ENCODE assay signal across 8 mouse cellular contexts in genomic region chr11:108924346-108924745, GRCm38 (mm10). TPM values are rescaled to one million over a fixed set of nuclear protein-coding genes. Genes with fewer than 3 reads are reported as not detected.
DNase-seq lines count a peak whose midpoint lies in the region; ATAC-seq and TF ChIP-seq lines count a peak whose summit lies in the region.
"Had no signal": no experiment of that assay in that cellular context is flagged by ENCODE, and none has a peak within 500 bp of the region (broad histone marks: within the 10 kb centered on the region; RNA-seq: fewer than 3 reads in every experiment).

No protein-coding gene starts in this region.

- no peaks in the 10 kb centered on the region for H3K27me3 ChIP-seq in lung, embryonic 14.5 days (ENCODE audit: insufficient read depth, low read length)
- H3K27me3 ChIP-seq in forebrain, postnatal 0 days (ENCODE audit: insufficient read depth, low read length), result no peaks in the 10 kb centered on the region
- no peaks in the 10 kb centered on the region for H3K27me3 ChIP-seq in limb, embryonic 13.5 days
- H3K27me3 ChIP-seq in stomach, embryonic 15.5 days (replicated peaks), result no peaks in the 10 kb centered on the region

- WGBS in lung, embryonic 14.5 days, result 8% methylated on average over 5 of the region's 5 CpGs
- WGBS in lung, adult 2 months, result 20% methylated on average over 5 of the region's 5 CpGs
- 18% methylated on average over 5 of the region's 5 CpGs for WGBS in forebrain, postnatal 0 days
- 6% methylated on average over 5 of the region's 5 CpGs for WGBS in limb, embryonic 13.5 days
- 17% methylated on average over 5 of the region's 5 CpGs for WGBS in stomach, embryonic 15.5 days

- no peak for TF ChIP-seq POLR2A in lung, adult 2 months (IDR thresholded peaks at IDR 0.05; ENCODE audit: borderline replicate concordance, extremely low read depth, low read depth, low read length)

- DNase-seq in lung, embryonic 14.5 days, result no peak
- no peak for DNase-seq in lung, adult 2 months
- DNase-seq in forebrain, postnatal 0 days, result no peak
- no peak for DNase-seq in adrenal gland, adult 18-20 months (ENCODE audit: low spot score in 2 of 2)
- DNase-seq: cerebellum, adult 18-20 months had no signal

- TF ChIP-seq CTCF in lung, embryonic 14.5 days (IDR thresholded peaks at IDR 0.05; ENCODE audit: low read depth), result no peak
- TF ChIP-seq CTCF in lung, adult 2 months (IDR thresholded peaks at IDR 0.05; ENCODE audit: insufficient read depth, low read length), result no peak
- TF ChIP-seq CTCF in forebrain, postnatal 0 days (IDR thresholded peaks at IDR 0.05; ENCODE audit: low read depth), result no peak

- peak overlapping the region; percentile 84 for H3K4me2 ChIP-seq in lung, embryonic 14.5 days
- H3K4me2 ChIP-seq in forebrain, postnatal 0 days (ENCODE audit: low read depth), result peak overlapping the region; percentile 89
- H3K4me2 ChIP-seq in limb, embryonic 13.5 days (replicated peaks), result peak overlapping the region; percentile 88
- H3K4me2 ChIP-seq in stomach, embryonic 15.5 days, result peak overlapping the region; percentile 91

- peak overlapping the region; percentile 86 for H3K4me3 ChIP-seq in lung, embryonic 14.5 days (ENCODE audit: low read depth, low read length)
- no peak overlapping the region for H3K4me3 ChIP-seq in lung, adult 2 months (replicated peaks; ENCODE audit: extremely low read depth, low read depth, low read length)
- H3K4me3 ChIP-seq in forebrain, postnatal 0 days (ENCODE audit: low read depth, low read length), result peak overlapping the region; percentile 98
- peak overlapping the region; percentile 85 for H3K4me3 ChIP-seq in limb, embryonic 13.5 days
- H3K4me3 ChIP-seq in stomach, embryonic 15.5 days (replicated peaks), result peak overlapping the region; percentile 65; the same call in 1 of the 2 replicates

- H3K9me3 ChIP-seq in lung, embryonic 14.5 days (ENCODE audit: low read depth, low read length), result no peaks in the 10 kb centered on the region
- no peaks in the 10 kb centered on the region for H3K9me3 ChIP-seq in forebrain, postnatal 0 days (ENCODE audit: low read length)
- H3K9me3 ChIP-seq in limb, embryonic 13.5 days, result no peaks in the 10 kb centered on the region
- H3K9me3 ChIP-seq in stomach, embryonic 15.5 days, result no peaks in the 10 kb centered on the region

- peaks cover 24% of the 10 kb centered on the region for H3K4me1 ChIP-seq in lung, embryonic 14.5 days (ENCODE audit: insufficient read depth)
- H3K4me1 ChIP-seq in lung, adult 2 months (ENCODE audit: control insufficient read depth, insufficient read depth, low read length), result peaks cover 23% of the 10 kb centered on the region
- peaks cover 7% of the 10 kb centered on the region for H3K4me1 ChIP-seq in forebrain, postnatal 0 days (ENCODE audit: insufficient read depth)
- peaks cover 69% of the 10 kb centered on the region for H3K4me1 ChIP-seq in limb, embryonic 13.5 days
- H3K4me1 ChIP-seq in stomach, embryonic 15.5 days, result peaks cover 50% of the 10 kb centered on the region

- H3K36me3 ChIP-seq in lung, embryonic 14.5 days (ENCODE audit: insufficient read depth), result peaks cover 38% of the 10 kb centered on the region
- H3K36me3 ChIP-seq in forebrain, postnatal 0 days (ENCODE audit: insufficient read depth), result no peaks in the 10 kb centered on the region; the same call in 1 of the 2 replicates
- peaks cover 25% of the 10 kb centered on the region for H3K36me3 ChIP-seq in limb, embryonic 13.5 days
- no peaks in the 10 kb centered on the region for H3K36me3 ChIP-seq in stomach, embryonic 15.5 days

- peak overlapping the region; percentile 83; the same call in 1 of the 2 replicates for H3K9ac ChIP-seq in lung, embryonic 14.5 days
- H3K9ac ChIP-seq in forebrain, postnatal 0 days, result no peak overlapping the region
- peak overlapping the region; percentile 97 for H3K9ac ChIP-seq in limb, embryonic 13.5 days
- H3K9ac ChIP-seq in stomach, embryonic 15.5 days, result no peak overlapping the region

- peak overlapping the region; percentile 46; the same call in 1 of the 2 replicates for H3K27ac ChIP-seq in lung, embryonic 14.5 days (ENCODE audit: low read depth)
- H3K27ac ChIP-seq in forebrain, postnatal 0 days (ENCODE audit: low read depth, low read length), result no peak overlapping the region
- peak overlapping the region; percentile 100; the same call in 1 of the 2 replicates for H3K27ac ChIP-seq in limb, embryonic 13.5 days
- no peak overlapping the region for H3K27ac ChIP-seq in stomach, embryonic 15.5 days

- no peak for ATAC-seq in lung, embryonic 14.5 days (ENCODE audit: insufficient read depth)
- no peak for ATAC-seq in forebrain, postnatal 0 days
- ATAC-seq in limb, embryonic 13.5 days (ENCODE audit: low FRiP score, low read depth), result no peak
- ATAC-seq in stomach, embryonic 15.5 days (ENCODE audit: insufficient read depth, low FRiP score, low read depth), result no peak
- no peak for ATAC-seq in activated CD4-positive, CD25-positive, alpha-beta regulatory T cell, adult 4 months

RNA-seq across cellular contexts. Expression of gene Axin2, which starts 4.2 kb away (rescaled TPM):
- 13.0 and 15.5 TPM in 2 replicates for polyA plus RNA-seq in lung, embryonic 14.5 days (2014; fragmentation: Nextera tagmentation; extraction: Ambion mirVana)
- 14.4 and 17.9 TPM in 2 replicates for polyA plus RNA-seq in lung, adult 2 months (2012; rRNA removed)
- total RNA-seq in forebrain, postnatal 0 days (2014; rRNA removed), result 28.7 and 35.6 TPM in 2 replicates
- polyA plus RNA-seq in forebrain, postnatal 0 days (2015; fragmentation: Nextera tagmentation; extraction: Ambion mirVana), result 4.5 and 5.0 TPM in 2 replicates
- 18.1 and 19.7 TPM in 2 replicates for polyA plus RNA-seq in limb, embryonic 13.5 days (2015; fragmentation: Nextera tagmentation; extraction: Ambion mirVana)
- polyA plus RNA-seq in stomach, embryonic 15.5 days (2015; fragmentation: Nextera tagmentation; extraction: Ambion mirVana), result 3.4 and 3.8 TPM in 2 replicates
- total RNA-seq in adrenal gland, adult 18-20 months (2021), result 10 to 100 TPM; 36.9 to 56.2 TPM
- 10 to 100 TPM in 1 of 2 experiments, 1 to 10 TPM in 1; 7.7 to 12.7 TPM for polyA plus RNA-seq in activated CD4-positive, CD25-positive, alpha-beta regulatory T cell, adult 4 months (2017; shearing (Covaris generic))

Comparison
In these comparisons a context has a peak if more than half of its experiments do, and no peak if none do; other contexts are left out.
1. H3K27ac ChIP-seq: peak in lung, embryonic 14.5 days (single experiment) and limb, embryonic 13.5 days (single experiment); none in forebrain, postnatal 0 days (single experiment) and stomach, embryonic 15.5 days (single experiment).
2. H3K9ac ChIP-seq: peak in lung, embryonic 14.5 days (single experiment) and limb, embryonic 13.5 days (single experiment); none in forebrain, postnatal 0 days (single experiment) and stomach, embryonic 15.5 days (single experiment).
3. Peak in every context shown above with its lines, with median percentiles within 50 percentile points of each other: H3K4me2 ChIP-seq.